Mouse (Mus musculus) spleen, postnatal 36 days (tissue): Measurements from ENCODE around the gene Ltc4s.

Source experiments
- DNase-seq, 2 experiments: peaks; one replicate each; pipeline ENCODE4 v3.0.0; 2022; ENCODE audit warnings: low spot score in 2 of 2, mixed read lengths in 1 of 2

Ltc4s gene

GRCm38 (mm10) chr11:50201590-50201989 lies 36.8 kb downstream of the Ltc4s start:
- no peak for DNase-seq

- DNase-seq: no peak
Observed at GRCm38 (mm10) chr11:50200613-50201012, 37.8 kb downstream of the Ltc4s start.

- no peak for DNase-seq
Observed at GRCm38 (mm10) chr11:50198916-50199315, 39.5 kb downstream of the Ltc4s start.

- DNase-seq: no peak
Observed at GRCm38 (mm10) chr11:50198219-50198846, 40.1 kb downstream of the Ltc4s start.

GRCm38 (mm10) chr11:50197500-50197899 lies 40.9 kb downstream of the Ltc4s start:
- DNase-seq: no peak

- no peak for DNase-seq
Observed at GRCm38 (mm10) chr11:50194793-50195192, 43.6 kb downstream of the Ltc4s start.

GRCm38 (mm10) chr11:50194070-50194469 lies 44.3 kb downstream of the Ltc4s start:
- DNase-seq: no peak

- no peak for DNase-seq
Observed at GRCm38 (mm10) chr11:50192278-50192677, 46.1 kb downstream of the Ltc4s start.

- DNase-seq: no peak
Observed at GRCm38 (mm10) chr11:50190362-50190761, 48.1 kb downstream of the Ltc4s start.

GRCm38 (mm10) chr11:50188682-50189081 lies 49.7 kb downstream of the Ltc4s start:
- no peak for DNase-seq
